Mouse (Mus musculus): Measurements from ENCODE around the gene Olfr129.

DNA sequence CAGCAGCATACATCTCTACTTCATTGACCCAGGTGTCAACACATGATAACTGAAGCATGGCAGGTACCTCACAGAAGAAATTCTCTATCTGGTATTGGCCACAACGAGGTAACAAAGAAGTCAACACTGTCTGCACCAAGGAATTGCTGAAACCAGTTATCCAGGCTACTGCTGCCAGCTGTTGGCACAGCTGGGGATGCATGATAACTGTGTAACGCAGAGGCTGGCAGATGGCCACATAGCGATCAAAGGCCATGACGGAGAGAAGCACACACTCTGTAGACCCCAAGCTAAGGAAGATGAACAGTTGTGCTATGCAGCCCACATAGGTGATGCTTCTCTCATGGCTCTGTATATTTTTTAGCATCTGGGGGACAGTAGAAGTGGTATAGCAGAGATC is 22.5 kb upstream of the Olfr129 start:
- TF ChIP-seq ZC3H11A (IDR thresholded peaks at IDR 0.05; ENCODE audit: borderline replicate concordance, low read depth, low read length): no peak
- no peak for TF ChIP-seq HCFC1 (IDR thresholded peaks at IDR 0.05; ENCODE audit: borderline replicate concordance, insufficient read depth, low read length)
- TF ChIP-seq MAFK (IDR thresholded peaks at IDR 0.05; ENCODE audit: insufficient read depth, low read depth, low read length): no peak
